Mouse (Mus musculus): ENCODE measurements around the gene Rasl10b. TPM values are rescaled to one million over a fixed set of nuclear protein-coding genes. Genes with fewer than 3 reads are reported as not detected.

The Rasl10b gene
- polyA plus RNA-seq, 1 experiment from 2014 or later: 9.9 TPM

Other genes starting within 250 kb of the Rasl10b start
- gene Slfn4, start 234.0 kb upstream of the Rasl10b start, polyA plus RNA-seq (2015; fragmentation: Nextera tagmentation; extraction: Ambion mirVana): not detected in 2 replicates
- 0.13 and 0.26 TPM in 2 replicates for gene Slfn3, start 217.8 kb upstream of the Rasl10b start, polyA plus RNA-seq (2015; fragmentation: Nextera tagmentation; extraction: Ambion mirVana)
- gene Slfn14, start 122.4 kb upstream of the Rasl10b start, polyA plus RNA-seq (2015; fragmentation: Nextera tagmentation; extraction: Ambion mirVana): 0.04 and 0.14 TPM in 2 replicates
- 82.2 and 85.4 TPM in 2 replicates for gene Ap2b1, start 110.1 kb upstream of the Rasl10b start, polyA plus RNA-seq (2015; fragmentation: Nextera tagmentation; extraction: Ambion mirVana)
- gene Pex12, start 106.6 kb upstream of the Rasl10b start, polyA plus RNA-seq (2015; fragmentation: Nextera tagmentation; extraction: Ambion mirVana): 17.7 and 18.2 TPM in 2 replicates
- gene Gas2l2, start 20.3 kb downstream of the Rasl10b start, polyA plus RNA-seq (2015; fragmentation: Nextera tagmentation; extraction: Ambion mirVana): 0.21 and 0.30 TPM in 2 replicates
- not detected in 2 replicates for gene 1700020L24Rik, start 28.5 kb downstream of the Rasl10b start, polyA plus RNA-seq (2015; fragmentation: Nextera tagmentation; extraction: Ambion mirVana)
- gene Mmp28, start 53.9 kb downstream of the Rasl10b start, polyA plus RNA-seq (2015; fragmentation: Nextera tagmentation; extraction: Ambion mirVana): 2.5 TPM in 2 replicates
- gene Taf15, start 63.9 kb downstream of the Rasl10b start, polyA plus RNA-seq (2015; fragmentation: Nextera tagmentation; extraction: Ambion mirVana): 20.5 and 21.3 TPM in 2 replicates
- not detected in 2 replicates for gene Heatr9, start 113.0 kb downstream of the Rasl10b start, polyA plus RNA-seq (2015; fragmentation: Nextera tagmentation; extraction: Ambion mirVana)
- not detected in 2 replicates for gene Ccl5, start 121.4 kb downstream of the Rasl10b start, polyA plus RNA-seq (2015; fragmentation: Nextera tagmentation; extraction: Ambion mirVana)
- gene Ccl9, start 169.5 kb downstream of the Rasl10b start, polyA plus RNA-seq (2015; fragmentation: Nextera tagmentation; extraction: Ambion mirVana): 0.48 and 0.81 TPM in 2 replicates
- 0.87 and 1.1 TPM in 2 replicates for gene Ccl6, start 183.9 kb downstream of the Rasl10b start, polyA plus RNA-seq (2015; fragmentation: Nextera tagmentation; extraction: Ambion mirVana)
- not detected in 2 replicates for gene Rpl9-ps1, start 236.5 kb downstream of the Rasl10b start, polyA plus RNA-seq (2015; fragmentation: Nextera tagmentation; extraction: Ambion mirVana)
- 0.61 and 1.0 TPM in 2 replicates for gene Ccl3, start 240.2 kb downstream of the Rasl10b start, polyA plus RNA-seq (2015; fragmentation: Nextera tagmentation; extraction: Ambion mirVana)